Mouse (Mus musculus): ENCODE results near the gene Oscp1. TPM values are rescaled to one million over a fixed set of nuclear protein-coding genes. Genes with fewer than 3 reads are reported as not detected.

The Oscp1 gene
- 19.6 TPM in 2 replicates for polyA plus RNA-seq (2015; fragmentation: Nextera tagmentation; extraction: Ambion mirVana)

DNA sequence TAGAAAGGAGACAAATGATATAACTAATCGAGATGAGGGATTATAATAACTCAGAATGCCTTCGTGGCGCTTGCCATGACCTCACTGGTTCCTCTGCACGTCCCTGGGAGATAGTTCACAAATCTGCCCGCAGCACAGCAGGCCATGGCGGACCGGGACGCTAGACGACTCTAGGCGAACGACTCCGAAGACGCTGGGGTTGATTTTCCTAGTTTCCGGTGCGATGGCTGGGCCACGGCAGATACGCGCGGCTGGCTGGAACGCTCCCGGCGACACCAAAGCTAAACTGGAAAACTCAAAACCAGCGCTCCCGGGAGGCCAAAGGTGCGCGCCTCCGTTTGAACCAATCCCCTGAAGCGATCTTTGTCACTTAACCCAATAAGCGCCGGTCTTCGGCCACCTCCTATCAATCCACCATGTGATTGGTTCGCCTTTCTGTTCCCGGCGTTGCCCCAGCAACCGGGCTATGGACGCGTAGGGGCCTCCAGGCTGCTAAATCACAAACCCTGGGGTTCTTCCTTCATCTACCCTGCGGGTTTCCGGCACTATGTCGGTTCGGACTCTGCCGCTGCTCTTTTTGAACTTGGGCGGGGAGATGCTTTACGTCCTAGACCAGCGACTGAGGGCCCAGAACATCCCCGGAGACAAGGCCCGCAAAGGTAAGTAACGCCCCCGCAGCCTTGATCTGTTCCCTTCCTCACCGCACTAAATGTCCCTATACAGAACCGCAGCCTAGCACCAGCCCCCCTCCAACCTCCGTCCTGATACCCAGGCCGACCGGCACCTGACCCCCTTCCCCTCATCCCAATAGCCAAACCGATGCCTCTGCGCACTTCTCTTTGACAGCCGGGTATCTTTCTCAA, at the start of gene Oscp1:
Gene Oscp1 (plus strand): TSS at position 432 of the 863 bp plus-strand sequence.
- peak; percentile 98 for ATAC-seq (ENCODE audit: low FRiP score, low TSS enrichment)
- H3K4me3 ChIP-seq (ENCODE audit: low read length), result peak within 1 kb of the TSS; percentile 84
- H3K4me1 ChIP-seq (ENCODE audit: insufficient read depth, low read length), result peaks cover 16% of the 10 kb centered on the region
- no peaks in the 10 kb centered on the region for H3K27me3 ChIP-seq (ENCODE audit: insufficient read depth, low read length)
- no peaks in the 10 kb centered on the region for H3K9me3 ChIP-seq (ENCODE audit: low read length)
- under 1% methylated on average over 57 of the region's 57 CpGs for WGBS
- peak within 1 kb of the TSS; percentile 93 for H3K4me2 ChIP-seq (replicated peaks; ENCODE audit: low read depth, low read length)
- peak within 1 kb of the TSS; percentile 78 for H3K9ac ChIP-seq (replicated peaks; ENCODE audit: low read length)
- H3K36me3 ChIP-seq (ENCODE audit: insufficient read depth, low read length), result peaks cover 16% of the 10 kb centered on the region
- H3K27ac ChIP-seq (ENCODE audit: low read length), result peak within 1 kb of the TSS; percentile 73

- no peaks in the 10 kb centered on the region for H3K9me3 ChIP-seq (ENCODE audit: low read length)
- H3K9ac ChIP-seq (replicated peaks; ENCODE audit: low read length), result no peak overlapping the region
- H3K4me3 ChIP-seq (ENCODE audit: low read length), result no peak overlapping the region
- no peaks in the 10 kb centered on the region for H3K4me1 ChIP-seq (ENCODE audit: insufficient read depth, low read length)
- no peak for ATAC-seq (ENCODE audit: low FRiP score, low TSS enrichment)
- H3K4me2 ChIP-seq (replicated peaks; ENCODE audit: low read depth, low read length), result no peak overlapping the region
- no peaks in the 10 kb centered on the region for H3K27me3 ChIP-seq (ENCODE audit: insufficient read depth, low read length)
- 79% methylated on average over 7 of the region's 7 CpGs for WGBS
- H3K27ac ChIP-seq (ENCODE audit: low read length), result no peak overlapping the region
- no peaks in the 10 kb centered on the region for H3K36me3 ChIP-seq (ENCODE audit: insufficient read depth, low read length)
Observed at GRCm38 (mm10) chr4:126017676-126018332, 40.6 kb upstream of the Oscp1 start.

GRCm38 (mm10) chr4:126018966-126019538, 39.3 kb upstream of the Oscp1 start:
- Histone ChIP-seq H3K27me3 (ENCODE audit: insufficient read depth, low read length) (no peaks in the 10 kb centered on the region), H3K36me3 (ENCODE audit: insufficient read depth, low read length) (no peaks in the 10 kb centered on the region), H3K4me2 (replicated peaks; ENCODE audit: low read depth, low read length) (no peak overlapping the region), H3K27ac (ENCODE audit: low read length) (no peak overlapping the region), H3K9ac (replicated peaks; ENCODE audit: low read length) (no peak overlapping the region), H3K9me3 (ENCODE audit: low read length) (no peaks in the 10 kb centered on the region), H3K4me1 (ENCODE audit: insufficient read depth, low read length) (no peaks in the 10 kb centered on the region), H3K4me3 (ENCODE audit: low read length) (no peak overlapping the region)
- WGBS, result 79% methylated on average over 11 of the region's 11 CpGs
- no peak for ATAC-seq (ENCODE audit: low FRiP score, low TSS enrichment)

GRCm38 (mm10) chr4:126024303-126024900, 34.0 kb upstream of the Oscp1 start, which contains the start of gene Csf3r:
Csf3r (plus strand) TSS chr4:126024550.
- no peaks in the 10 kb centered on the region for H3K27me3 ChIP-seq (ENCODE audit: insufficient read depth, low read length)
- H3K36me3 ChIP-seq (ENCODE audit: insufficient read depth, low read length), result no peaks in the 10 kb centered on the region
- H3K4me3 ChIP-seq (ENCODE audit: low read length), result no peak within 1 kb of the TSS
- no peaks in the 10 kb centered on the region for H3K9me3 ChIP-seq (ENCODE audit: low read length)
- no peak within 1 kb of the TSS for H3K4me2 ChIP-seq (replicated peaks; ENCODE audit: low read depth, low read length)
- H3K27ac ChIP-seq (ENCODE audit: low read length), result no peak within 1 kb of the TSS
- H3K4me1 ChIP-seq (ENCODE audit: insufficient read depth, low read length), result no peaks in the 10 kb centered on the region
- H3K9ac ChIP-seq (replicated peaks; ENCODE audit: low read length), result no peak within 1 kb of the TSS
- WGBS, result 47% methylated on average over 16 of the region's 16 CpGs
- ATAC-seq (ENCODE audit: low FRiP score, low TSS enrichment), result no peak

GRCm38 (mm10) chr4:126025801-126026200, 32.6 kb upstream of the Oscp1 start:
- 78% methylated on average over 5 of the region's 5 CpGs for WGBS
- Histone ChIP-seq H3K9ac (replicated peaks; ENCODE audit: low read length) (no peak overlapping the region), H3K27ac (ENCODE audit: low read length) (no peak overlapping the region), H3K36me3 (ENCODE audit: insufficient read depth, low read length) (no peaks in the 10 kb centered on the region), H3K4me3 (ENCODE audit: low read length) (no peak overlapping the region), H3K4me1 (ENCODE audit: insufficient read depth, low read length) (no peaks in the 10 kb centered on the region), H3K9me3 (ENCODE audit: low read length) (no peaks in the 10 kb centered on the region), H3K4me2 (replicated peaks; ENCODE audit: low read depth, low read length) (no peak overlapping the region), H3K27me3 (ENCODE audit: insufficient read depth, low read length) (no peaks in the 10 kb centered on the region)
- no peak for ATAC-seq (ENCODE audit: low FRiP score, low TSS enrichment)

DNA sequence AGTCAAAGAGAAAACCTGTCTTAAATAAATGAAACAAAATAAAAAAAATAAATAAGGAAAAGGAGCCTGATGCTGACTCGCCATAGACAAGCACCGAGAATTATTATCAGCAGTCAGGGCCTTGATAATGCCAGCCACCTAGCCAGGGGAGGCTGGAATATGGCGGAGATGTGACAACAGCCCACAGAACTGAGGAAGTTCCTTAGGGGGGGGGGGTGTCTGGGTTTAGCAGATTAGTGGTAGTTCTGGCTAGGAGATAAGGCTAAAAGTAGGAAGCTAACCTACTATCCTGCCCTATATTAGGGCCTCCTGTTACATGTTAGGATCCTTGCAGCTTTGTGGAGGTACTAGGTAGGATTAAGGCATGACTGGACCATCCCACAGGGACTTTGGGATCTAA, 30.4 kb upstream of the Oscp1 start:
- no peak for ATAC-seq (ENCODE audit: low FRiP score, low TSS enrichment)
- Histone ChIP-seq H3K27me3 (ENCODE audit: insufficient read depth, low read length) (no peaks in the 10 kb centered on the region), H3K27ac (ENCODE audit: low read length) (no peak overlapping the region), H3K4me3 (ENCODE audit: low read length) (no peak overlapping the region), H3K4me1 (ENCODE audit: insufficient read depth, low read length) (no peaks in the 10 kb centered on the region), H3K4me2 (replicated peaks; ENCODE audit: low read depth, low read length) (no peak overlapping the region), H3K9me3 (ENCODE audit: low read length) (no peaks in the 10 kb centered on the region), H3K9ac (replicated peaks; ENCODE audit: low read length) (no peak overlapping the region), H3K36me3 (ENCODE audit: insufficient read depth, low read length) (no peaks in the 10 kb centered on the region)
- 90% methylated on average over 3 of the region's 3 CpGs for WGBS

- no peaks in the 10 kb centered on the region for H3K36me3 ChIP-seq (ENCODE audit: insufficient read depth, low read length)
- H3K9me3 ChIP-seq (ENCODE audit: low read length), result no peaks in the 10 kb centered on the region
- no peak overlapping the region for H3K4me2 ChIP-seq (replicated peaks; ENCODE audit: low read depth, low read length)
- 66% methylated on average over 3 of the region's 3 CpGs for WGBS
- no peak overlapping the region for H3K9ac ChIP-seq (replicated peaks; ENCODE audit: low read length)
- H3K4me3 ChIP-seq (ENCODE audit: low read length), result no peak overlapping the region
- no peaks in the 10 kb centered on the region for H3K27me3 ChIP-seq (ENCODE audit: insufficient read depth, low read length)
- H3K4me1 ChIP-seq (ENCODE audit: insufficient read depth, low read length), result no peaks in the 10 kb centered on the region
- H3K27ac ChIP-seq (ENCODE audit: low read length), result no peak overlapping the region
- ATAC-seq (ENCODE audit: low FRiP score, low TSS enrichment), result no peak
Observed at GRCm38 (mm10) chr4:126029042-126029441, 29.3 kb upstream of the Oscp1 start.

DNA sequence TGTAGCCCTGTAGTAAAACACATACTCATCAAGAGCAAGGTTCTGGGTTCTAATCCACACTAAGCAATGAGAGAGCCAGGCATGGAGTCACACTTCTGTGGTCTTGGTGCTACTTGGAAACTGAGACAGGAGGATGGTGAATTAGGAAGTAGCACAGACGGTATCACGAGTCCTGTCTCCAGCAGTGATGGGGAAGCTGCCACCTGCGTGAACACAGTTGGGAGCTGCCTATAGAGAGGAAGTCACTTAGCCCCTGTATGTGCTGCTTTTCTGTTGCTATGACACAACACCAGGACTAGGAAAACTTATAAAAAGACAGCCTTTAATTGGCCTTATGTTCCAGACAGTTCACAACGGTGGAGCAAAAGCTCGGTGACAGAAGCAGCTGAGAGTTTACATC, 27.7 kb upstream of the Oscp1 start:
- 76% methylated on average over 5 of the region's 5 CpGs for WGBS
- Histone ChIP-seq H3K36me3 (ENCODE audit: insufficient read depth, low read length) (no peaks in the 10 kb centered on the region), H3K4me1 (ENCODE audit: insufficient read depth, low read length) (no peaks in the 10 kb centered on the region), H3K9me3 (ENCODE audit: low read length) (no peaks in the 10 kb centered on the region), H3K27ac (ENCODE audit: low read length) (no peak overlapping the region), H3K4me2 (replicated peaks; ENCODE audit: low read depth, low read length) (no peak overlapping the region), H3K4me3 (ENCODE audit: low read length) (no peak overlapping the region), H3K27me3 (ENCODE audit: insufficient read depth, low read length) (no peaks in the 10 kb centered on the region), H3K9ac (replicated peaks; ENCODE audit: low read length) (no peak overlapping the region)
- no peak for ATAC-seq (ENCODE audit: low FRiP score, low TSS enrichment)

GRCm38 (mm10) chr4:126035413-126035812, 23.0 kb upstream of the Oscp1 start:
- H3K27ac ChIP-seq (ENCODE audit: low read length), result no peak overlapping the region
- H3K4me3 ChIP-seq (ENCODE audit: low read length), result no peak overlapping the region
- H3K4me2 ChIP-seq (replicated peaks; ENCODE audit: low read depth, low read length), result no peak overlapping the region
- no peaks in the 10 kb centered on the region for H3K36me3 ChIP-seq (ENCODE audit: insufficient read depth, low read length)
- no peaks in the 10 kb centered on the region for H3K27me3 ChIP-seq (ENCODE audit: insufficient read depth, low read length)
- 86% methylated on average over 5 of the region's 5 CpGs for WGBS
- ATAC-seq (ENCODE audit: low FRiP score, low TSS enrichment), result no peak
- no peak overlapping the region for H3K9ac ChIP-seq (replicated peaks; ENCODE audit: low read length)
- H3K4me1 ChIP-seq (ENCODE audit: insufficient read depth, low read length), result no peaks in the 10 kb centered on the region
- no peaks in the 10 kb centered on the region for H3K9me3 ChIP-seq (ENCODE audit: low read length)

Measured in kidney, embryonic 16.5 days (tissue).